Comparison of ENCODE assay signal across 8 mouse cellular contexts in the genomic region with DNA sequence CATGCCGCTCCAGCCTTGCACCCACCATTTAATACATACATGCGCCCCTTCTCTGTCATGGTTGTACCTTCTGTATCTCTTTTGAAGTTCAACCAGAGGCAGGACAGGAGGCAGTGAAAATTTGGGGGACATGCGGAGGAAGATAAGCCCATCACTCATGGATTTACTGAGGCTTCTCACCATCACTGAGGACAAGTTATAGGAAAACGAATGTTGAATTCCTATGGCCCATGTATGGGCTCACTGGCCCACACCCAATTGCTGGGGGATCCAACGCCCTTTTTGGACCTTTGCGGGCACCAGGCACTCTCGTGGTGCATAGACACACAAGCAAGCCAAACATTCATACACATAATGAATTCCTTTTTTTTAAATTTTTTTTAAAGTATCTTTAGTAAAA. TPM values are rescaled to one million over a fixed set of nuclear protein-coding genes. Genes with fewer than 3 reads are reported as not detected.
A peak's percentile ranks its signal among the peaks of the same experiment; 100 is the strongest.
DNase-seq lines count a peak whose midpoint lies in the region; ATAC-seq and TF ChIP-seq lines count a peak whose summit lies in the region.

Cyfip1 (plus strand) TSS at position 301 of the 400 bp plus-strand sequence.

- H3K9me3 ChIP-seq in MEL (replicated peaks; ENCODE audit: insufficient read depth, low read length): no peaks in the 10 kb centered on the region
- H3K9me3 ChIP-seq in forebrain, embryonic 15.5 days: no peaks in the 10 kb centered on the region
- no peaks in the 10 kb centered on the region for H3K9me3 ChIP-seq in hindbrain, embryonic 11.5 days (ENCODE audit: control insufficient read depth, low read length)
- no peaks in the 10 kb centered on the region for H3K9me3 ChIP-seq in liver, embryonic 13.5 days (replicated peaks)
- H3K9me3 ChIP-seq in stomach, postnatal 0 days (ENCODE audit: control insufficient read depth, low read length): no peaks in the 10 kb centered on the region

- WGBS in kidney, adult 2 months: 58% methylated on average over 7 of the region's 7 CpGs
- WGBS in forebrain, embryonic 15.5 days: 58% methylated on average over 7 of the region's 7 CpGs
- WGBS in hindbrain, embryonic 11.5 days: 45% methylated on average over 7 of the region's 7 CpGs
- WGBS in liver, embryonic 13.5 days (ENCODE audit: insufficient replicate concordance): 55% methylated on average over 7 of the region's 7 CpGs
- WGBS in stomach, postnatal 0 days: 43% methylated on average over 7 of the region's 7 CpGs

- H3K4me2 ChIP-seq in forebrain, embryonic 15.5 days (replicated peaks): peak within 1 kb of the TSS; percentile 62
- peak within 1 kb of the TSS; percentile 46 for H3K4me2 ChIP-seq in hindbrain, embryonic 11.5 days (replicated peaks; ENCODE audit: low read depth, low read length)
- peak within 1 kb of the TSS; percentile 91 for H3K4me2 ChIP-seq in liver, embryonic 13.5 days
- H3K4me2 ChIP-seq in stomach, postnatal 0 days (replicated peaks; ENCODE audit: low read depth): peak within 1 kb of the TSS; percentile 89

- no peaks in the 10 kb centered on the region for H3K36me3 ChIP-seq in kidney, adult 2 months (ENCODE audit: control insufficient read depth, insufficient read depth, low read length)
- H3K36me3 ChIP-seq in MEL (ENCODE audit: control insufficient read depth in 1 of 2, insufficient read depth in 2 of 2, low read length in 2 of 2): peaks cover 0 to 9% of the 10 kb centered on the region in 2 experiments; a peak in 2 of 4 replicates
- no peaks in the 10 kb centered on the region for H3K36me3 ChIP-seq in forebrain, embryonic 15.5 days
- no peaks in the 10 kb centered on the region for H3K36me3 ChIP-seq in hindbrain, embryonic 11.5 days (ENCODE audit: control insufficient read depth, insufficient read depth, low read length)
- H3K36me3 ChIP-seq in liver, embryonic 13.5 days: no peaks in the 10 kb centered on the region
- H3K36me3 ChIP-seq in stomach, postnatal 0 days (ENCODE audit: control insufficient read depth, insufficient read depth, low read length): no peaks in the 10 kb centered on the region

- H3K9ac ChIP-seq in MEL (ENCODE audit: control insufficient read depth, low read depth, low read length, poor library complexity, severe bottlenecking): peak within 1 kb of the TSS; percentile 91
- peak within 1 kb of the TSS; percentile 98 for H3K9ac ChIP-seq in forebrain, embryonic 15.5 days (replicated peaks)
- peak within 1 kb of the TSS; percentile 88 for H3K9ac ChIP-seq in hindbrain, embryonic 11.5 days (ENCODE audit: low read depth, low read length)
- H3K9ac ChIP-seq in liver, embryonic 13.5 days: peak within 1 kb of the TSS; percentile 86
- peak within 1 kb of the TSS; percentile 99 for H3K9ac ChIP-seq in stomach, postnatal 0 days (ENCODE audit: low read length)

- no peak for TF ChIP-seq POLR2A in kidney, adult 2 months (IDR thresholded peaks at IDR 0.05; ENCODE audit: low read depth, low read length)
- TF ChIP-seq POLR2A in MEL (IDR thresholded peaks at IDR 0.05; ENCODE audit: control insufficient read depth in 1 of 2, insufficient read depth in 1 of 2, low read depth in 1 of 2, low read length in 2 of 2, poor library complexity in 1 of 2): no peak

- H3K27ac ChIP-seq in kidney, adult 2 months (ENCODE audit: insufficient read depth, low read depth, low read length): peak within 1 kb of the TSS; percentile 94
- peak within 1 kb of the TSS; percentile 45 for H3K27ac ChIP-seq in MEL (ENCODE audit: control insufficient read depth, low read depth, low read length)
- peak within 1 kb of the TSS; percentile 97 for H3K27ac ChIP-seq in forebrain, embryonic 15.5 days (replicated peaks)
- H3K27ac ChIP-seq in hindbrain, embryonic 11.5 days (ENCODE audit: low read depth, low read length): peak within 1 kb of the TSS; percentile 86
- H3K27ac ChIP-seq in liver, embryonic 13.5 days: peak within 1 kb of the TSS; percentile 76
- H3K27ac ChIP-seq in stomach, postnatal 0 days (replicated peaks): peak within 1 kb of the TSS; percentile 99

- H3K4me3 ChIP-seq in kidney, adult 2 months (ENCODE audit: insufficient read depth, low read depth, low read length): peak within 1 kb of the TSS; percentile 93
- peak within 1 kb of the TSS; percentile 65 to 89 for H3K4me3 ChIP-seq in MEL (ENCODE audit: control insufficient read depth in 1 of 2, insufficient read depth in 1 of 2, low read depth in 2 of 2, low read length in 2 of 2)
- peak within 1 kb of the TSS; percentile 96 for H3K4me3 ChIP-seq in forebrain, embryonic 15.5 days
- peak within 1 kb of the TSS; percentile 84 for H3K4me3 ChIP-seq in hindbrain, embryonic 11.5 days (ENCODE audit: low read depth, low read length)
- peak within 1 kb of the TSS; percentile 85 for H3K4me3 ChIP-seq in liver, embryonic 13.5 days (replicated peaks)
- H3K4me3 ChIP-seq in stomach, postnatal 0 days (ENCODE audit: low read depth, low read length): peak within 1 kb of the TSS; percentile 91

- no peak for DNase-seq in kidney, adult 2 months
- DNase-seq in kidney, adult 11 months: no peak
- DNase-seq in MEL (ENCODE audit: low read depth, low spot score): no peak
- DNase-seq in hindbrain, embryonic 11.5 days (ENCODE audit: low spot score): no peak
- DNase-seq in liver, embryonic 13.5 days: no peak
- DNase-seq in stomach, postnatal 0 days (ENCODE audit: low spot score): no peak
- DNase-seq in natural killer cell, adult 2 months (ENCODE audit: low spot score in 2 of 2): no peak

- ATAC-seq in forebrain, embryonic 15.5 days (replicated peaks): peak; percentile 14
- ATAC-seq in hindbrain, embryonic 11.5 days (ENCODE audit: low FRiP score): peak; percentile 48
- ATAC-seq in liver, embryonic 13.5 days (ENCODE audit: low read depth): no peak
- ATAC-seq in stomach, postnatal 0 days (ENCODE audit: low FRiP score, low TSS enrichment): peak; percentile 18; the same call in 1 of the 2 replicates

- TF ChIP-seq EP300 in MEL (IDR thresholded peaks at IDR 0.05; ENCODE audit: low read depth in 1 of 2, low read length in 2 of 2): no peak
- no peak for TF ChIP-seq EP300 in stomach, postnatal 0 days (optimal IDR thresholded peaks at IDR 0.05)

- TF ChIP-seq CTCF in kidney, adult 2 months (conservative IDR thresholded peaks at IDR 0.05; ENCODE audit: insufficient read depth, insufficient read length, low read depth, low read length): no peak
- TF ChIP-seq CTCF in MEL (IDR thresholded peaks at IDR 0.05 in 2 of 3, conservative IDR thresholded peaks at IDR 0.05 in 1 of 3; ENCODE audit: control insufficient read depth in 1 of 3, insufficient read depth in 1 of 3, low read depth in 2 of 3, low read length in 3 of 3, poor library complexity in 1 of 3, severe bottlenecking in 1 of 3): no peak
- TF ChIP-seq CTCF in stomach, postnatal 0 days (IDR thresholded peaks at IDR 0.05; ENCODE audit: low read depth): no peak

- H3K27me3 ChIP-seq in kidney, adult 2 months (replicated peaks; ENCODE audit: control insufficient read depth, insufficient read depth, low read length): no peaks in the 10 kb centered on the region
- no peaks in the 10 kb centered on the region for H3K27me3 ChIP-seq in MEL (ENCODE audit: control insufficient read depth in 1 of 2, insufficient read depth in 2 of 2, low read length in 2 of 2)
- H3K27me3 ChIP-seq in forebrain, embryonic 15.5 days: no peaks in the 10 kb centered on the region
- no peaks in the 10 kb centered on the region for H3K27me3 ChIP-seq in hindbrain, embryonic 11.5 days (ENCODE audit: control insufficient read depth, insufficient read depth, low read length)
- no peaks in the 10 kb centered on the region for H3K27me3 ChIP-seq in liver, embryonic 13.5 days
- H3K27me3 ChIP-seq in stomach, postnatal 0 days (ENCODE audit: control insufficient read depth, insufficient read depth, low read length): no peaks in the 10 kb centered on the region

- no peak for TF ChIP-seq RAD21 in MEL (IDR thresholded peaks at IDR 0.05; ENCODE audit: low read depth, low read length)

- peaks cover 9% of the 10 kb centered on the region for H3K79me2 ChIP-seq in MEL (ENCODE audit: control insufficient read depth, insufficient read depth, low read length, poor library complexity)

- H3K4me1 ChIP-seq in kidney, adult 2 months (ENCODE audit: control insufficient read depth, insufficient read depth, low read length): 0 out of 2 replicates have a peak, but pooled peaks cover 8% of the 10 kb centered on the region
- peaks cover 3 to 9% of the 10 kb centered on the region in 2 experiments; a peak in 2 of 4 replicates for H3K4me1 ChIP-seq in MEL (ENCODE audit: control insufficient read depth in 1 of 2, insufficient read depth in 2 of 2, low read length in 2 of 2)
- H3K4me1 ChIP-seq in forebrain, embryonic 15.5 days: peaks cover 20% of the 10 kb centered on the region
- H3K4me1 ChIP-seq in hindbrain, embryonic 11.5 days (replicated peaks; ENCODE audit: control insufficient read depth, insufficient read depth, low read length): no peaks in the 10 kb centered on the region
- H3K4me1 ChIP-seq in liver, embryonic 13.5 days (replicated peaks): peaks cover 25% of the 10 kb centered on the region
- 0 out of 2 replicates have a peak, but pooled peaks cover 2% of the 10 kb centered on the region for H3K4me1 ChIP-seq in stomach, postnatal 0 days (replicated peaks; ENCODE audit: control insufficient read depth, insufficient read depth)

TF ChIP-seq in MEL, 35 proteins besides CTCF, POLR2A, EP300 and RAD21:
- TF ChIP-seq NRF1 (IDR thresholded peaks at IDR 0.05; ENCODE audit: insufficient read depth, low read depth, low read length, poor library complexity, severe bottlenecking) (no peak), JUND (IDR thresholded peaks at IDR 0.05; ENCODE audit: low read depth, low read length) (no peak), KAT2A (conservative IDR thresholded peaks at IDR 0.05; ENCODE audit: low read depth, low read length) (no peak)
TF ChIP-seq in MEL: peak in this region for 0.

RNA-seq across cellular contexts. Expression of gene Cyfip1, which starts in this region (rescaled TPM):
- 28.5 and 32.7 TPM in 2 replicates for polyA plus RNA-seq in kidney, adult 2 months (2012; rRNA removed)
- 18.3 and 20.6 TPM in 2 replicates for total RNA-seq in MEL (2012; rRNA removed)
- 100 to 1,000 TPM in 1 of 2 experiments, 10 to 100 TPM in 1; 27.6 to 124 TPM for polyA plus RNA-seq in MEL (2012; ENCODE audit: insufficient read depth in 1 of 2, insufficient read length in 2 of 2, low read depth in 1 of 2, low replicate concordance in 2 of 2, missing spikeins in 1 of 2)
- 63.0 and 65.3 TPM in 2 replicates for polyA plus RNA-seq in forebrain, embryonic 15.5 days (2015; fragmentation: Nextera tagmentation; extraction: Ambion mirVana)
- polyA plus RNA-seq in hindbrain, embryonic 11.5 days (2014; fragmentation: Nextera tagmentation; extraction: Ambion mirVana): 80.7 and 80.9 TPM in 2 replicates
- polyA plus RNA-seq in liver, embryonic 13.5 days (2015; fragmentation: Nextera tagmentation; extraction: Ambion mirVana): 18.8 and 21.3 TPM in 2 replicates
- polyA plus RNA-seq in stomach, postnatal 0 days (2015; fragmentation: Nextera tagmentation; extraction: Ambion mirVana): 49.7 and 59.1 TPM in 2 replicates

Comparison
In these comparisons a context has a peak if more than half of its experiments do, and no peak if none do; other contexts are left out.
1. H3K27ac ChIP-seq: peak in every context shown above with its lines; median percentile 99 in stomach, postnatal 0 days; 97 in forebrain, embryonic 15.5 days; 94 in kidney, adult 2 months; 86 in hindbrain, embryonic 11.5 days; 76 in liver, embryonic 13.5 days; 45 in MEL.